Mouse (Mus musculus): ENCODE measurements around the gene 4930452B06Rik. TPM values are rescaled to one million over a fixed set of nuclear protein-coding genes. Genes with fewer than 3 reads are reported as not detected.

The 4930452B06Rik gene
- total RNA-seq, 4 experiments from 2014 or later = 4.8 to 7.2 (median 5.6) TPM

DNA sequence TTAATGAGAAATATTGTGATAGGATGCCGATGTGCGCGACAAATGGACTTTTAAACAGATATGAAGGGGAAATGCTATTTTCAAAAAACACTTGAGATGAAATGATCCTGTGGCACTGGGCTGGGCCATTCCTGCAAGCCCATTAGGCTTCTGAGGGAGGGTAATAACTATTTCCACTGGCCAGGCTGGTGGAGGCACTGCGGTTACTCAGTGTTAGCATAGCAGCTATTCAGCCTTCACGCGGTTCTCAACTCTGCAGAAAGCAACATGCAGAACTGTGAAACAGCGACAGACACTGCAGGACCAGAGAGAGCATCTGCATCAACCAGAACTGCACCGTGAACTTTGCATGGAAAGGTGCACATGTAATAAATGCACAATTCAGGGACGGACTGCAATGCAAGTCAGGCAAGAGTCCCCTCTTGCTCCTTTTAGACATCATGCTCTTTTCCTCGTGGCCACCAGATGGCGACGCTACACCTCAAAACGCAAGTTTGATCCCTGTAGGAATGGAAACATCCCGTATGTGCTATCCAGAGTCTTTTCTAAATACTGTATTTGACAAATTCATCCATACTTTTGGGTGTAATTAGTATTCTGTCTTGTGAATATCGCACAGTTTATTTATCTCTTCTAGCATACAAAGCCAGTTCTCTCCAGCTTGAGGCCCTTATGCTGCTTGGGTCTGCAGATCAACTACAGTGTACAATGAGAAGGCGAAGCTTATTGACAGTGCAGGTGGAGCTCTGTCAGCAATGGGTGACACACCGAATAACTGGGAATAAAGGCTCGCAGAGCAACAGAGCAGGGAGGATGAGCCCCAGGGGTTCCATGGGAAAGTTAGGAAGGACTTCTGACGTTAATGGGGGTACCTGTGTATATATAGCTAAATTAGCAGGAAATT lies 205.6 kb downstream of the 4930452B06Rik start:
- DNase-seq (ENCODE audit: low spot score in 2 of 2) = peak; percentile 36 to 69

DNA sequence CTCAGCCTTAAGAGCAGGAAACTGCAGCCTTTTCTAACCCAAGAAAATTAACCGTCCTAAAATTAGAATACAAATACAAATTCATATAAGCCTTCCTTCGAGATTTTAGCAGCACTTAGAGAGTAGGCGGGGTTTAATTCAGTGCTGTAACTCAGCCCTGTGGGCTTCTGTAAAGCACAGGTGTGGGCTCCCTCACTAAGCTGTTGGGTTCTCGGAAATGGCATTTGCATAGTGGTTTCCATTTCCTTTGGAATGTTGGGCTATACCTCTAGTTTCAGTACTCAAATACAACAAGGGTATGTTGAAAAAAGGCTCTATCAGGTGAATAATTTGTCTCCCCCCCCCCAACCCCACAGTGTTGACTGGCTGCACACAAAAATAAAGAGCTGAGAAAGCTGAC lies 206.3 kb downstream of the 4930452B06Rik start:
- no peak for DNase-seq (ENCODE audit: low spot score in 2 of 2)

DNA sequence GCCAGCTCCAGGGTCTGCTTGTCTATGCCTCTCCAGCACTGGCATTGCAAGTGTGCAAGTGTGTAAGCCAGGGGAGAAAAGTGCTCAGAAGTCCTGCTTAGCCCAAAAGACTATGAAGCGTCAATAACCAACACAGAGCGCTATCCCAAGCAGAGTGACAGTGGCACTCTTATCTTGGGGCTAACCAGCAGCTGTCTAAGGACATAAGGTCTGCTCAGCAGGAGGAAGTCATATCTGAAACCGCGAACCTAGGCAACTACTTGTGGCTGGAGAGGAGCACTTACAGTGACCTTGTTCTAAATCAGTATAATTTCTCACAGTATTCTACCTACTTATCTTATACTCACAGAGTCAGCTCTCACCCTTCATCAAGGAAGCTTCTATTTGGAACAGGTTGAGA lies 214.9 kb downstream of the 4930452B06Rik start:
- no peak for DNase-seq (ENCODE audit: low spot score in 2 of 2)

DNA sequence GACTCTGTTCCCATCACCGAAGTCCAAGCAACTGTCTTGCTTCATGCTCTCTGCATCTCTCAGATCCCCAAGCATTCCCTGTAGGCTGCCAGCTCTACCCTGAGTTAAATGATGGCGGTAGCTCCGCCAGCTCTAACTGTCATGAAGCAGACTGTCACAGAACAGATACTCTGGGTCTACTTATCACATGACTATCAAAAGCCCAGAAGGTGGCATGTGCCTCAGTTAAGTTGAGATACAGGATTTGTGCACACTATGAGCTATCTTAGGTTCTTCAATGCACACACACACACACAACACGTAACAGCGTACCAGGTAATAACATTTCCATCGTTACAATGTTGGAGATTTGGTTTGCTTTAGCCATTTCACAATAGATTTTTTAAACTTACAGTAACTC lies 215.7 kb downstream of the 4930452B06Rik start:
- DNase-seq (ENCODE audit: low spot score in 2 of 2) = no peak

DNA sequence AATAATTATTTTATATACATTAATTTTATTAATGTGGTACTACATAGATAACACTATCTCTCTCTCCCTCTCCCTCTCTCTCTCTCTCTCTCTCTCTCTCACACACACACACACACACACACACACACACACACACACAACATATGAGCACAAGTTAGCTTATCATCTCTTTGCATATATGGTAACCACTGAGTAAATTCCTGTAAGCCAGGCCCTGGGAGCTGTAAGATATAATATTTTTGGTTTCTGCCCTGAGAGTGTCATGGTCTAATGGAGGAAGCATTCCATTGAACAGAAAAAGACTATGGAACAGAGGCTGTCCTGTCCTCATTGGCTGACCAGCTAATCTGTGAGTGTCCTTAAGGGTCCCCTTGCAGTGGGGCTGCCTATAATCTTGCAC lies 216.7 kb downstream of the 4930452B06Rik start:
- DNase-seq (ENCODE audit: low spot score in 2 of 2) = no peak

DNA sequence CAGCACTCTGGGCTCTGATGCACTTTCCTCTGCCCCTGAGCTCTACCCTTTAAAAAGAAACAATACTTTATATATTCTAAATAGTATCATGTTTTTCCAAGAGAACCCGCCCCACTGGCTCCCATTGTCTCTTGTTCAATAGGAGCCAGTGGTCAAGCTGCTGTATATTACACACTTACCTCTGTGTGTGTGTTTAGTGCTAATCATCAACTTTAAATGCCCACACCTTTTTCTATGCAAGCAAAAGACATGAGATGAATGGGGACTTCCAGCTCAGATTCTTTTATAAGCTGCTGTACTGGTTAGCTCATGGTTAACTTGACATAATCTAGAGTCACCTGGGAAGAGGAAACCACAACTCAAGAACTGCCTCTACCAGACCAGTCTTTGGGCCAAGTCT lies 218.7 kb downstream of the 4930452B06Rik start:
- no peak for DNase-seq (ENCODE audit: low spot score in 2 of 2)

DNA sequence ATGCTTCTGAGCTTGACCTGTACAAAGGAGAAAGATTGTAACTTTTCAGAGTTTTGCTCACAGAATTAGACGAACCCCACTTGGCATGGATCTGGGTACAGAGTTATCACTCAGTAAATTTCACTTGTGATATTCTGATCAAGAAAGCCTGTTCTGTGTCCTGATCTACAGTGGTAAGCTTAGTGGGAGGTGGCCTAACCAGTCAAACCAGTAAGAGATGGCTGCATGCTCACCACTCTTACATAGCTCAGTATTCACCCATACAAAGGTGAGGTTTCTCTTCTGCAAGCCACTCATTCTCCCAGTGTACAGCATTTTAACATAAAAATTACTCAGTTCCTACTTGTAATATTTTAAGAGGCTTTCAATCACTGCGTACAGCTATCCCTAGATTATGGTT lies 221.7 kb downstream of the 4930452B06Rik start:
- DNase-seq (ENCODE audit: low spot score in 2 of 2) = no peak

DNA sequence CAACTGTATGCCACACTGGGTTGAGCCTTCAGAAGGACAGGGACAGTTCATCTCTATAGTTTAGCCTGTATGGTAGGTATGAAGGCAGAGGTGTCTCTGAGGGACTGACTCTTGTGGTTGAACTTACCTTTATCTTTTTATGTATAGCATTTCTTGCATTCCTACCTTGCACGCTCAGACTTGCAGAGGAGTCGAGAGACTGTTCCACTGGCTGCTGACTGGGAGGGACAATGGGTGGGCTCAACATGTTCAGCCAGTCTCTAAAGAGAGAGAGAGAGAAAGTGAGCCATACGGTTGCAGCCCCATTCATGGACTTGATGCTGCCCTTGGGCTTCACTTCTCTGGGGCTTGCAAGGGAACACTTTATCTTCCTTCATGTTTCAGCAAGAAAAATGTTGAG lies 223.3 kb downstream of the 4930452B06Rik start:
- DNase-seq (ENCODE audit: low spot score in 2 of 2) = no peak

DNA sequence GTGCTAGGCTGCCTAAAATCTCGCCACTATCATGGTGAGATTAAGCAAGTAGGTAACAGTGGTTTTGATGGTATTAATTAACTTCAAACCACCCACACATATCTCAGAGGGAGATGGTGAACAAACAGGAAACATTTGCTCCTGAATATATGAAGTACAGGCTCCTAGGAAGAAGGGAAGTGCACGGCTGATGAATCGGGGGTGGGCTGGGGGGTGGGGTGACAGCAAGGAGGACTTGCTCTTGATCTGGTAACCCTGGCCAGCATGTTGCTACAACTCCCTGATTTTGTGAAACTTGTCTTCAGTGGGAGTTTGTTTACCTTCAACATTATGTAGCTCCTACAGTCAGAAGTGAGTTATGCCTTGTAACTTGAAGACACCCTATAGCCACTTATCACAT lies 224.4 kb downstream of the 4930452B06Rik start:
- no peak for DNase-seq (ENCODE audit: low spot score in 2 of 2)

DNA sequence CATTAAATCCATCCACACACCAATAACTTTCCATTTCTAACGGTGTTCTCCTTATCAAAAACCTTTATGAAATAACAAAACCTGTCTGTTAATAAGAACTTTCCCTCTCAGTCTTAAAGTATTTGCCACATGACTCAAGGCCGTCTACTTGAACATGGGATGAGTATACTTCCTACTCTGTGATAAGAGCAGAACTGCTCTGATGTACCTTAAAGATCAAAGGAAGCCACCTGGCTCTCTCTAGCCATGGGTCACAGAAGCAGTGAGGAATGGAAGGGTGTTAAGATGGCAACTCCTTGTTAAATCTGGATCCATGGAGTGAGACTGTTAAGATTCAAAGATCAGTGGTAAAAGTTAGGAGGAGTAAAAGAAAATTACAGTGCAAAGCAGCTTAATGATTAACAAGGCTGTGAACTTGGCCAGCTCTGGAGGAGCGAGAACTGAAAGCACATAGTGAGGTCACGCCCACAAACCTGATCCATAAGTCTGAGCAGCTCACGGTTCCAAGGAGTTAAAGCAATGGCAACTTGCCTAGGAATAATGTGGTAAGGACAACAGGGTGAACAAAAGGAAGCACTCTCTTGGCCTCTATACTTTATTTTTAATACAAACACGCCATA lies 235.3 kb downstream of the 4930452B06Rik start:
- DNase-seq (ENCODE audit: low spot score in 2 of 2) = no peak

DNA sequence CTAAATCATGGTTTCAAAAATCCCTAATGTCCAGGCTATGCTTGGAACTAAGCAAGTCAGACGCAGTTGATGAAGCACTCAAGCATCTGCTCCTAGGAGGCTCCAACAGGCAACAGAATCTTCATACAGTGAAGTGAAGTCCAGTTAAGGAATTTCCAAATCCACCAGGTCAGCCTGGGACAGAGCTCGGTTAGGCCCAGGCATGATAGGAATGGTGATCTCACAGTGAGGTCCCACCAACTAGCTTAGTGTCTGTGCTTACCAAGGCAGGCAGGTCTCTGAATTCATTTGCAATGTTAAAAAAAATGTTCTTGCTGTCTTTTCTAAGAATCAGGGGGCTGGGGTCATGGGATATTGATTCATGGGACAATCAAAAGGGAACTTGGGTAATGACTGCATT lies 236.3 kb downstream of the 4930452B06Rik start:
- DNase-seq (ENCODE audit: low spot score in 2 of 2) = no peak

DNA sequence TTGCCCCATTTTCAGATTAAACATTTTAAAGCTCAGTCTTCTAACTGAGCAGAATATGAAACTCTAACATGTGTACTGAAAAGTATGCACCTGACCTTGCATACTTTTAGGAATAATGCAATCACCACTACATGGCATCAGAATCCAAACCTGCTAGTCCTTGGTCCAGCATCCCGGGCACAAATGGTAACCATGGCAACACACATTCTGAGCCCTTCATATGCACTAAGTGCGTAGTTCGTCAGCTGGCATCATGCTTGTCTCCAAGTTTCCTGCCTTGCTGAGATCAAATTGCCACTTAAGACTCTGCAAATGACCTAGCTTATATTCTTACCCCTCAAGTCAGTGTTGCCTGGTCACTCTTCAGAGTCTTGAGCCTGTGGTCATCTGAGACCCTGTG lies 243.2 kb downstream of the 4930452B06Rik start:
- no peak for DNase-seq (ENCODE audit: low spot score in 2 of 2)

DNA sequence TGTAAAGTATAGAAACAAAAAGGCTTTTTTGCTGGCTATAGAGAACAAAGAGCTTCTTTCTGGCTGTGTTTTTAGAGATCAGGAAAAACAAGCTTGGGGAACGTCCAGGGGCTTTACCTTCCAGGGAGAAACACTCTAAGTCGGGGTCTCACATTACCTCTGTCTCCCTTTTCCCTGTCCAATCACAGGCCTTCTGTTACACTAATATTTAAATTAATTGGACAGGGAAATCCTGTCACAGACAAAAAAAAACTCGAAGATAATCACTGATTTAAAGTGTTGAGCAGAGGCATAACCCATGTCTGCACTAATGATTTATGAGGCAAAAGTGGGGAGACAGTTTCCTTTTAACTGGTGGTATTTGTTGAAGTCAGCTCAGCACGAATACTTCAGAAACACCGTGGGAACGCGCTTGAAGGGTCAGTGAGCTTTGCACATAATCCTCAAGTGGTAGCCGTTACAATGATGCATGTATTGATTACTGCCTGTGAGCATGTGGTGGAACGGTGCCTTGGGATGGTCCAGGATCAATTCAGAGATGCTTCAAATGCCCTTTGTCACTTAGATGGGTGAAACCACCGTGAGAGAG lies 244.7 kb downstream of the 4930452B06Rik start:
- DNase-seq (ENCODE audit: low spot score in 2 of 2) = no peak

DNA sequence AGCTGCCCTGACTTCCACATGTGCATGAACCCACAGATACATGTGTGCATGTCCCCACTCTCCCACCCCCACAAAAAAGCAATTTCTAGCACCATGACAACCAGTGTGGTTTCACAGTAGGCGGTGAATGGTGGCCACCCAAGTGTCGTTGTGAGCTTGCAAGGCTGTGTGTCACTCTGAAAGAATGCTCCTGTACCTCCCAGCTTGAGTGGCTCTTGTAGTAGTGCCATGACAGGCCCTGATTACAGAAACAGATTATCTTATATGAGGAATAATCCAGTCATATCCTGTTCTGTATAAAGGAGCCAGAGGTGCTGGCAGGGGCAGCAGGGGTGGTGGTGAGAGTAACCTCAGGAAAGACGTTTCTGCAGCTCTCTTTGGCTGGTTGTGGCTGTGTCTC lies 247.4 kb downstream of the 4930452B06Rik start:
- DNase-seq (ENCODE audit: low spot score in 2 of 2) = no peak

DNA sequence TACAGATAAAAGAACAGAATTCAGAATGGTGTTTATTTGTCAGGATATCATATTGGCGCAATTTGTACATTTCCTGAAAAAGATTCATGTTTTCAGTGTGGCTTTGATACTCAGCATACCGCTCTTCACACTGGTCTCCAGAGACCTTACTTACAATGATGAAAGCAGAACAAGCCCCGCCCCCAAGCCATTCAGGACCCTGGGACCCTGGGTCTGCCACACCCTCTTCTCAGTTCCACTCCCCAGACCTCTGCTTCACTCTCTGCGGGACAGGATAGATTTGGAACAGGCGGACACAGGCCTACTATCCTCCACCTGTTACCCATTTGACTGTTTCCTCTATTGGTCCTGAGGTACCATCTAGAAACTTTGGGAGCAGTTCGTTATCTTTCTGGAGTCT lies 260.1 kb downstream of the 4930452B06Rik start:
- no peak for DNase-seq (ENCODE audit: low spot score in 2 of 2)

DNA sequence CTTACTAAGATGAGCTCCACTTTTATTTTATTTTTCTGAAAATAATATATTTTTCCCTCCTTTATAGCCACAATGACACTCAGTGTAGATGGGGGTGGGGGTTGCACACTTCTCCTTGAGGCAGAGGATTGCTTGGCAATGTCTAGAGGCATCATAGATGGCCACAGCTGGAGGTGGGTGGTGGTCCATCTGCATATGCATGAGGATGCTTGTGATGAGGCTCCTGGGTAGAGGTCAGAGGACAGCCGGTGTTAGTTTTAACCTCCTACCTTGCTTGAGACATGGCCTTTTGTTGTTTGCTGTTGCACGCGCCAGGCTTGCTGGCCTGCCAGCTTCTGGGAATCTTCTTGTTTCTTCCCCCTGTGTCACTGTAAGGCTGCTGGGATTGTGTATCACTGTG lies 262.7 kb downstream of the 4930452B06Rik start:
- DNase-seq (ENCODE audit: low spot score in 2 of 2) = no peak

DNA sequence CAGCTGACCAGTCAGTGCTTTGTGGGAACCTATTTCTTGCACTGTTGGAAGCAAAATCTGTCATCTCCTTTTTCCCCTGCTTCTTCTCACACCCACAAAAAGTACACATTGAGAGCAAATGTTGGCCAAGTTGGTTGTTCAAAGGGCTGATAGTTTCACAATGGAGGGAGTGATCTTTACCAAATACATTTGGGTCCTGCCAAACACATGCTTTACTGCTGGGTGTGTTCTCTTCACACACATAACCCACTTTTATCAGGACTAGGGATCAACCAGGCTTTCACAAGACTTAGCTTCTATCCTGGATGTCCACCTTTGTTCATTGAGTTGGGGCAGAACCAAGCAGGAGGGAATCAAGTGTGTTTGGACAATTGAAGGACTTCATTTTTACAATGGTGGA lies 267.5 kb downstream of the 4930452B06Rik start:
- no peak for DNase-seq (ENCODE audit: low spot score in 2 of 2)

DNA sequence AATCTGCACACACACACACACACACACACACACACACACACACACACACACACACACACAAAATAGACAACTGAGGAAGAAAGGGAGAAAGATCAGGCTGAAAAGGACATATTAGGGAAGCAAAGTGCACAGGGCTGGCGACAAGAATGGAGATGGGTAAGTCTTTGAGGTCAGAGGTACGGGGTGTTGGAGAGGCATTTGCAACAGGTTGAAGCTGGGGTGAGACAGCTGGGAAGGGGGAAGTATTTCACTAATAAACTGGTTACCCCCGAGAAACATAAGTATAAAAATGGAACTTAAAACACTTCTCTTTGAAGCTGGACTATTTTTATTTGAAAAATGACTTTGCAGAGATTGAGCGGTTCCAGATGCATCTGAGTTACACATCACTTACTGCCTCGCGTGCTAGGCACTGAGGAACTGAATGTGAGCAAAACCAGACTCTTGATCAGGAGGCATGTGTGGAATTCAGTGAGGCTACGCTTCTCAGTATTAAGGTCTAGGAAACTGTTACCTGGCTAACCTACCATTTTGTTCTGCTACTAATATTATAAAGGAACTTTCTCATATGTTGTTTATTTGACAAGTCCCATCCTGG lies 270.3 kb downstream of the 4930452B06Rik start:
- no peak for DNase-seq (ENCODE audit: low spot score in 2 of 2)

DNA sequence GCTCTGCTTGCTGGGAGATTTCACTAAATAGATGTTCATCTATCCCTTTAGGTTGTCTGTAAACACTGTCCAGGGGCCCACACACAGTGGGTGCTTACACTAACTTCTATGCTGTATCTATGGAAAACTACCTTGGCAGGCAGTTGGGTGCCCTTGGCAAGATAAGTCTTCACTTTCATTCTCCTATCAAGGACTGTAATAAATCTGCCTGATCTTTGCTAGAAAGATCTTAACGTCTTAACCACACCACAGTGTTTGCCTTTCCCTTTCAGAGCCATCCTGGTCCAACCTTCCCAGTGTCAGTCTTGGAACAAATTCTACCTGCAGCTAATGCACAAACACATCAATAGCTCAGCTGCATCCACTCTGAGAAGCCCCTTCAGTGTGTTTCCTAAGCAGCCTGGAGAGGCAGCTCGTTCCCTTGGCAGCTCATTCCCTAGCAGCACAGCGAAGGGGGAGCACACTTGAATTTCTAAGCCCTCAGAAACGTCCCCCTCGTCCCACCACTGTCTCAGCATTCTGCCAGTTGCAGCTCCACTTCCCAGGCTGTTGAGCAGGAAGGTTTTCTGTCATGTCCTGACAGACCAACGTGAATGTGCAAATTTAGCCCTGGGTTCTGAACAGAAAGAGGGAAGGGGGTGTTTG lies 273.7 kb downstream of the 4930452B06Rik start:
- DNase-seq (ENCODE audit: low spot score in 2 of 2) = peak; percentile 5 to 7
